Mouse (Mus musculus) liver, embryonic 11.5 days (tissue): Measurements from ENCODE around the gene Slc52a3. TPM values are rescaled to one million over a fixed set of nuclear protein-coding genes. Genes with fewer than 3 reads are reported as not detected.

Experiments
- ATAC-seq: fragments of 200-750 bp; cut with Nextera tagmentation; replicated peaks from 2 replicates; pipeline ENCODE4 v1.8.0; 2017; ENCODE audit warnings: moderate number of reproducible peaks, mild to moderate bottlenecking, moderate TSS enrichment, moderate library complexity; ENCODE audit not compliant: low FRiP score
- DNase-seq: peaks from one replicate; pipeline ENCODE4 v3.0.0-alpha.2; 2017; ENCODE audit warnings: low spot score
- H3K27ac ChIP-seq: fragments of 300-500 bp; sonication (generic); 2 replicates; pipeline ENCODE4 v1.5.1; 2014; ENCODE audit warnings: mild to moderate bottlenecking, low read depth, low read length, control low read depth
- H3K27me3 ChIP-seq: fragments of 300-500 bp; sonication (generic); replicated peaks from 2 replicates; pipeline ENCODE4 v1.6.1; 2014; ENCODE audit warnings: low read length, mixed read lengths; ENCODE audit not compliant: control insufficient read depth, insufficient read depth
- H3K36me3 ChIP-seq: fragments of 300-500 bp; sonication (generic); 2 replicates; pipeline ENCODE4 v1.6.1; 2014; ENCODE audit warnings: mild to moderate bottlenecking, low read length, moderate library complexity, mixed read lengths; ENCODE audit not compliant: control insufficient read depth, insufficient read depth
- H3K4me1 ChIP-seq: fragments of 300-500 bp; sonication (generic); replicated peaks from 2 replicates; pipeline ENCODE4 v1.6.1; 2014; ENCODE audit warnings: low read length, mixed read lengths; ENCODE audit not compliant: control insufficient read depth, insufficient read depth
- H3K4me2 ChIP-seq: fragments of 300-500 bp; sonication (generic); 2 replicates; pipeline ENCODE4 v1.6.1; 2014; ENCODE audit warnings: mild to moderate bottlenecking, control low read depth, moderate library complexity
- H3K4me3 ChIP-seq: fragments of 300-500 bp; sonication (generic); 2 replicates; pipeline ENCODE4 v1.5.1; 2014; ENCODE audit warnings: low read depth, low read length, control low read depth
- H3K9ac ChIP-seq: fragments of 300-500 bp; sonication (generic); 2 replicates; pipeline ENCODE4 v1.6.1; 2014; ENCODE audit warnings: low read depth, low read length, control low read depth
- H3K9me3 ChIP-seq: fragments of 300-500 bp; sonication (generic); 2 replicates; pipeline ENCODE4 v1.6.1; 2016; ENCODE audit warnings: low read length, inconsistent platforms, mixed read lengths; ENCODE audit not compliant: control insufficient read depth
- WGBS: fragments of 180-500 bp; shearing (Covaris S2); extraction: QIAGEN DNeasy Blood & Tissue Kit; methylation state at CpG from one replicate; pipeline ENCODE4 v1.1.7; 2014; 5-methylcytosine and 5-hydroxymethylcytosine counted together
- polyA plus RNA-seq: library from polyadenylated mRNA; unstranded; fragments of >200 nt; fragmentation: Nextera tagmentation; extraction: Ambion mirVana; gene quantifications from 2 replicates; pipeline ENCODE4 v1.2.1, GENCODE M21; 2014

Gene Slc52a3
- polyA plus RNA-seq, 1 experiment from 2014 or later, result 1.9 TPM

DNA sequence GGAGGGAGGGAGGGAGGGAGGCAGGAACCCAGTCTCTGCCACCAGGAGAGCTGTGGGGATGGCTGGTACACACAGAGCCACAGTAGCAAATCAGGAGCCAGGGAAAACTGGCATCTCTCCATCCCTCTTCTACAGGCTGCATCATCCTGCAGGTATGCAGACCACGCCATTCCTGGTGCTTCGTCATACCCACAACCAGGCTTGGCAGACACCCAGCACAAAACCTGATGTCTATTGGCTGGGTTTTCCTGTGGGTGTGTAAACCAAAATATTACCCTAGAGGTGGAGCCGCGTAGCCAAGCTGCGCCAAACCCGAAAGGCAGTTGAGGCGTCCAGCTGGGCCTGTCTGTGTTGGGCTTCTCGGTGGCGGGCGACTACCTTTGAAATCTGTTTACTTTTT is 33.8 kb upstream of the Slc52a3 start:
- Histone ChIP-seq H3K36me3 (no peaks in the 10 kb centered on the region), H3K4me1 (peaks cover 15% of the 10 kb centered on the region), H3K4me3 (no peak overlapping the region), H3K27ac (no peak overlapping the region), H3K9ac (no peak overlapping the region), H3K4me2 (no peak overlapping the region), H3K9me3 (no peaks in the 10 kb centered on the region), H3K27me3 (0 out of 2 replicates have a peak, but pooled peaks cover 2% of the 10 kb centered on the region)
- ATAC-seq, result no peak
- WGBS, result 52% methylated on average over 10 of the region's 10 CpGs
- DNase-seq, result no peak

- Histone ChIP-seq H3K4me1 (peaks cover 15% of the 10 kb centered on the region), H3K4me3 (no peak overlapping the region), H3K27me3 (0 out of 2 replicates have a peak, but pooled peaks cover 3% of the 10 kb centered on the region), H3K27ac (no peak overlapping the region), H3K9ac (no peak overlapping the region), H3K36me3 (peaks cover 3% of the 10 kb centered on the region; the same call in 1 of the 2 replicates), H3K4me2 (no peak overlapping the region), H3K9me3 (no peaks in the 10 kb centered on the region)
- ATAC-seq, result no peak
- 78% methylated on average over 5 of the region's 5 CpGs for WGBS
- DNase-seq, result no peak
Measured at GRCm38 (mm10) chr2:151963319-151963718, 33.0 kb upstream of the Slc52a3 start.

DNA sequence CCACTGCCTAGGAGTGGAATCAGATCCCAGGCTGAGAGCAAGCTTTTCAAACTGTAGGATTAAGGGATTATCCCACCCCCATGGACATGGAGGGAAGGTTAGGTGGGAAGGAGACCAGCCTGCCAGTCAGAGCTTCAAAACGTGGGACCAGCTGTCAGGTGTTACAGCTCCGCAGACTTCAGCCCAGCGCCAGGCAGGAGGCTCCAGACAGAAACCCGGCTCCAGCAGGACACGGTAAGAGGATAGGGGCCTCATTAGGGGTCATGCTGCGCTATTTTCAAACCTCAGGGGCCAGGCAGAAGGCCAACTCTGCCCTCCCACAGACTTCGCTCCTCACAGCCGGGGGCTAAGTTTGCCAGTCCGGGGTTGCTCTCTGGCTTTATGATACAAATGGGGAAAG is 32.3 kb upstream of the Slc52a3 start:
- DNase-seq (no peak), ATAC-seq (no peak)
- Histone ChIP-seq H3K27ac (no peak overlapping the region), H3K4me2 (no peak overlapping the region), H3K4me1 (peaks cover 15% of the 10 kb centered on the region), H3K9ac (no peak overlapping the region), H3K27me3 (0 out of 2 replicates have a peak, but pooled peaks cover 3% of the 10 kb centered on the region), H3K9me3 (no peaks in the 10 kb centered on the region), H3K4me3 (no peak overlapping the region), H3K36me3 (peaks cover 7% of the 10 kb centered on the region; the same call in 1 of the 2 replicates)
- 27% methylated on average over 9 of the region's 9 CpGs for WGBS

GRCm38 (mm10) chr2:151967176-151967750 is 29.0 kb upstream of the Slc52a3 start:
- no peak overlapping the region for H3K27ac ChIP-seq
- no peak overlapping the region for H3K4me2 ChIP-seq
- H3K9ac ChIP-seq, result no peak overlapping the region
- H3K27me3 ChIP-seq, result 0 out of 2 replicates have a peak, but pooled peaks cover 5% of the 10 kb centered on the region
- no peak for DNase-seq
- peaks cover 32% of the 10 kb centered on the region for H3K4me1 ChIP-seq
- H3K4me3 ChIP-seq, result no peak overlapping the region
- no peak for ATAC-seq
- no peaks in the 10 kb centered on the region for H3K9me3 ChIP-seq
- WGBS, result 47% methylated on average over 9 of the region's 9 CpGs
- H3K36me3 ChIP-seq, result peaks cover 16% of the 10 kb centered on the region; the same call in 1 of the 2 replicates

DNA sequence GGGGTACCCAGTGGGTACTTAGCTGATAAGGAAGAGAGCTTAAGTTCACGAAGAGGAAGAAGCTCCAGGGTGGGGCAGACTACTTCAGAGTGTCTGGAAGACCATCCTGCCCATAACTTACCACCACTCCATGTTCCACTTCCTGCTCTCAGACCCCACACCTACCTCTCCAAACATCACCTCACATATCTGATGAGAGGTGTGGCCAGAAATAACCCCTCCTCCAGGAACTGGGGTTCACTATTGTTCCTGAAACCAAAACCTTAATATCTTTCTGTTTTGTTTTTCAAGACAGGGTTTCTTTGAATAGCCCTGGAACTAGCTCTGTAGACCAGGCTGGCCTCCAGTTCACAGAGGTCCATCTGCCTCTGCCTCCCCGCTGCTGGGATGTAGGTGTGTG is 28.5 kb upstream of the Slc52a3 start:
- no peak overlapping the region for H3K4me3 ChIP-seq
- H3K4me1 ChIP-seq, result peaks cover 34% of the 10 kb centered on the region
- no peak overlapping the region for H3K9ac ChIP-seq
- no peaks in the 10 kb centered on the region for H3K9me3 ChIP-seq
- WGBS, result 72% methylated on average over 2 of the region's 2 CpGs
- ATAC-seq (no peak), DNase-seq (no peak)
- peaks cover 16% of the 10 kb centered on the region; the same call in 1 of the 2 replicates for H3K36me3 ChIP-seq
- no peak overlapping the region for H3K4me2 ChIP-seq
- H3K27ac ChIP-seq, result no peak overlapping the region
- peaks cover 8% of the 10 kb centered on the region; the same call in 1 of the 2 replicates for H3K27me3 ChIP-seq

DNA sequence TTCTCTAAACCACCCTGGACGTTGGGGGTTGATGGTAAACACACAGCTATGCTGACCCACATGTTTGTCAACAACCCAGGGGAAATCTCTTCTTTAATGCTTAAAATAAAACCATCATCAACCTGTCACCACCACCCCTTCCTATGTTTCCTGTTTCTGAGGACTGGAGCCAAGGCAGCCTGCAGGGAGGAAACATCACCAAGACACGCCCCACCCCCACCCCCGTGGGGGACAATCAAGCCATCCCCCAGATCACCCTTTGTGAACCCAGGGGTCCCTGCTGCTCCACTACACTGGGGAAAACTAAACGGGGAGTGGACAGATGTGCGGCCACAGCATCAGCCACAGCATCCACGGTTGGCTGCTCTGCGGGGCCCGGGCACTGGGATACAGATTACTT is 27.9 kb upstream of the Slc52a3 start:
- Histone ChIP-seq H3K4me1 (peaks cover 39% of the 10 kb centered on the region), H3K4me2 (no peak overlapping the region)

DNA sequence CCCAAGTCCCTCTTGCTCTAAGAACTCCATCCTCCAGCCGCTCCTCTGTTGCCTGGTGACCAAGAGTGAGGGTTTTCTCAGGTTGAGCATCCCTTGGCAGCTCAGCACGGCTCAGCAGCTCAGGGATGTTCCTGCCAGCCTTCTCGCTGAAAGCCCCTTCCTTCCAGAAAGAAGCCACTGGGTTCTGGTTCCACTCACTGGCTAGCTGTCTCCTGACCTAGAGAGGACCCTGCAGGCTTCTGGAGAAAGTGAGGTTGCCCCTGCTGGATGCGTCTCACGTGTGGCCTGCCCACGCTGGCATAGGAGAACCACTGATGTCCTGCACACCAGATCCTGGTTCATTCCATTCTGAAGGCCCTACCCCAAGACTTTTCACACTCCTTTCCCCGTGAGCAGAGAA is 27.3 kb upstream of the Slc52a3 start:
- DNase-seq, result no peak
- Histone ChIP-seq H3K4me2 (no peak overlapping the region), H3K27ac (no peak overlapping the region), H3K9ac (no peak overlapping the region), H3K4me1 (peaks cover 41% of the 10 kb centered on the region), H3K36me3 (peaks cover 16% of the 10 kb centered on the region; the same call in 1 of the 2 replicates), H3K27me3 (peaks cover 17% of the 10 kb centered on the region), H3K9me3 (no peaks in the 10 kb centered on the region), H3K4me3 (no peak overlapping the region)
- 87% methylated on average over 7 of the region's 7 CpGs for WGBS
- no peak for ATAC-seq

More for the DNA sequence above, 27.9 kb upstream of the Slc52a3 start:
- Histone ChIP-seq H3K27me3 (peaks cover 11% of the 10 kb centered on the region), H3K9me3 (no peaks in the 10 kb centered on the region), H3K9ac (no peak overlapping the region), H3K36me3 (peaks cover 16% of the 10 kb centered on the region; the same call in 1 of the 2 replicates), H3K4me3 (no peak overlapping the region), H3K27ac (no peak overlapping the region)
- ATAC-seq, result no peak
- 77% methylated on average over 8 of the region's 8 CpGs for WGBS
- no peak for DNase-seq

DNA sequence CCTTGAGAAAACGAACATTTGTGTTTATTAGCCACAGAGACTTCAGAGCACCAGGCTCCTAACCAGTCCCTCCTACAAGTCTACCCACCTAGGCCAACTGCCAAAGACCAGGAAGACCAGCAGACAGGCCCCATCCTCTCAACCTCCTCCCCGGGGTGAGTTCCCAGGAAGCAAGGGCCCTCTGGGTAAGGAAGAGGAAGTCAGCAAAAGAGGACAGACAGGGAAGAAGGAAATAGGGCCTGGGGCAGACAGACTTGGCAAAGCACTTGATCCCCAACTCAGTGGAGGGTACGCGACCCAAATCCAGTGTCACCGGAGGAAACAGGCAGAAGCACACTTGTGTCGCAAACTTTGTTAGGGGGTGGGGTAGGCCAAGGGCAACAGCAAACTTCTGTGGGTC is 26.9 kb upstream of the Slc52a3 start:
- no peaks in the 10 kb centered on the region for H3K9me3 ChIP-seq
- peaks cover 21% of the 10 kb centered on the region for H3K27me3 ChIP-seq
- 85% methylated on average over 6 of the region's 6 CpGs for WGBS
- peaks cover 42% of the 10 kb centered on the region for H3K4me1 ChIP-seq
- no peak overlapping the region for H3K4me2 ChIP-seq
- no peak overlapping the region for H3K27ac ChIP-seq
- H3K9ac ChIP-seq, result no peak overlapping the region
- H3K4me3 ChIP-seq, result no peak overlapping the region
- peaks cover 16% of the 10 kb centered on the region; the same call in 1 of the 2 replicates for H3K36me3 ChIP-seq
- DNase-seq (no peak), ATAC-seq (no peak)
